Mouse (Mus musculus) limb, embryonic 11.5 days (tissue): ENCODE results near the gene Cryba4. TPM values are rescaled to one million over a fixed set of nuclear protein-coding genes. Genes with fewer than 3 reads are reported as not detected.

Experiments
- ATAC-seq: fragments of 200-750 bp; cut with Nextera tagmentation; 2 replicates; pipeline ENCODE4 v1.8.0; 2017; ENCODE audit warnings: low read depth; ENCODE audit not compliant: insufficient number of reproducible peaks, low FRiP score, low TSS enrichment
- DNase-seq: peaks from one replicate; pipeline ENCODE4 v3.0.0-alpha.2; 2015; ENCODE audit warnings: low spot score
- H3K27ac ChIP-seq: fragments of 300-500 bp; sonication (generic); replicated peaks from 2 replicates; pipeline ENCODE4 v1.5.1; 2014; ENCODE audit warnings: low read depth, mild to moderate bottlenecking, low read length
- H3K27me3 ChIP-seq: fragments of 300-500 bp; sonication (generic); 2 replicates; pipeline ENCODE4 v1.6.1; 2014; ENCODE audit warnings: mild to moderate bottlenecking, low read length, mixed read lengths; ENCODE audit not compliant: control insufficient read depth, insufficient read depth
- H3K36me3 ChIP-seq: fragments of 300-500 bp; sonication (generic); 2 replicates; pipeline ENCODE4 v1.6.1; 2014; ENCODE audit warnings: mild to moderate bottlenecking, low read length, moderate library complexity, mixed read lengths; ENCODE audit not compliant: control insufficient read depth, insufficient read depth
- H3K4me1 ChIP-seq: fragments of 300-500 bp; sonication (generic); 2 replicates; pipeline ENCODE4 v1.6.1; 2014; ENCODE audit warnings: low read length, mixed read lengths; ENCODE audit not compliant: control insufficient read depth, insufficient read depth
- H3K4me2 ChIP-seq: fragments of 300-500 bp; sonication (generic); 2 replicates; pipeline ENCODE4 v1.6.1; 2014; ENCODE audit warnings: low read depth, mild to moderate bottlenecking, moderate library complexity; ENCODE audit not compliant: severe bottlenecking
- H3K4me3 ChIP-seq: fragments of 300-500 bp; sonication (generic); 2 replicates; pipeline ENCODE4 v1.5.1; 2014; ENCODE audit warnings: low read depth, low read length
- H3K9ac ChIP-seq: fragments of 300-500 bp; sonication (generic); 2 replicates; pipeline ENCODE4 v1.6.1; 2014; ENCODE audit warnings: mild to moderate bottlenecking, low read length
- H3K9me3 ChIP-seq: fragments of 300-500 bp; sonication (generic); 2 replicates; pipeline ENCODE4 v1.6.1; 2016; ENCODE audit warnings: low read length; ENCODE audit not compliant: control insufficient read depth
- WGBS: fragments of 180-500 bp; shearing (Covaris S2); extraction: QIAGEN DNeasy Blood & Tissue Kit; methylation state at CpG from one replicate; pipeline ENCODE4 v1.1.7; 2014; 5-methylcytosine and 5-hydroxymethylcytosine counted together
- polyA plus RNA-seq: library from polyadenylated mRNA; unstranded; fragments of >200 nt; fragmentation: Nextera tagmentation; extraction: Ambion mirVana; gene quantifications from 2 replicates; pipeline ENCODE4 v1.2.1, GENCODE M21; 2014

Gene Cryba4
- polyA plus RNA-seq, 1 experiment from 2014 or later: 0.20 TPM

GRCm38 (mm10) chr5:112295564-112295963 is 43.2 kb upstream of the Cryba4 start:
- Histone ChIP-seq H3K4me1 (no peaks in the 10 kb centered on the region), H3K4me3 (no peak overlapping the region), H3K36me3 (no peaks in the 10 kb centered on the region), H3K4me2 (no peak overlapping the region), H3K9ac (no peak overlapping the region), H3K27ac (no peak overlapping the region), H3K9me3 (no peaks in the 10 kb centered on the region), H3K27me3 (no peaks in the 10 kb centered on the region)
- DNase-seq (no peak), ATAC-seq (no peak)
- 63% methylated on average over 8 of the region's 8 CpGs for WGBS

GRCm38 (mm10) chr5:112295162-112295561 is 42.8 kb upstream of the Cryba4 start:
- H3K4me2 ChIP-seq: no peak overlapping the region
- ATAC-seq (no peak), DNase-seq (no peak)
- WGBS: 46% methylated on average over 8 of the region's 8 CpGs
- H3K36me3 ChIP-seq: no peaks in the 10 kb centered on the region
- H3K4me1 ChIP-seq: no peaks in the 10 kb centered on the region
- H3K9me3 ChIP-seq: no peaks in the 10 kb centered on the region
- H3K9ac ChIP-seq: no peak overlapping the region
- no peak overlapping the region for H3K27ac ChIP-seq
- no peaks in the 10 kb centered on the region for H3K27me3 ChIP-seq
- no peak overlapping the region for H3K4me3 ChIP-seq

DNA sequence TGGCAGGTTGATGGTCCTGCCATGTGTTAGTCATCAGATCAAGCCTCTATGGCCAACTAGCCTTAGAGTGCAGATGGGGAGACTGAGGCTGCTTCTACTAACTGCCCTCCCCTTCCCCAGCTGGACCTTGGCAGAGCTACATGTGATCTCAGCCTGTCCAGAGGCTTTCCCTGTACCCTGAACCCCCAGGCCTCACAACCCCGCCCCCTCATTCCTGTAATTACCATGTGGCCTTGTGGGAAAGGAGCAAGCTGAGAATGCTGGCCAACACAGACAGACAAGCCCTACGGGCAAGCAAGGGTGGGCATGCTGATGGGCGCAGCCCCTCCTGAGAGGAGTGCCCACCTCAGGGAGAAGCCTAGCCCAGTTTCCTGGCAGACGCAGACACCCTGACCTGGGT is 42.4 kb upstream of the Cryba4 start:
- Histone ChIP-seq H3K4me1 (no peaks in the 10 kb centered on the region), H3K36me3 (no peaks in the 10 kb centered on the region), H3K4me2 (no peak overlapping the region), H3K4me3 (no peak overlapping the region), H3K27me3 (no peaks in the 10 kb centered on the region), H3K9ac (no peak overlapping the region), H3K27ac (no peak overlapping the region), H3K9me3 (no peaks in the 10 kb centered on the region)
- 58% methylated on average over 4 of the region's 4 CpGs for WGBS
- DNase-seq (no peak), ATAC-seq (no peak)

DNA sequence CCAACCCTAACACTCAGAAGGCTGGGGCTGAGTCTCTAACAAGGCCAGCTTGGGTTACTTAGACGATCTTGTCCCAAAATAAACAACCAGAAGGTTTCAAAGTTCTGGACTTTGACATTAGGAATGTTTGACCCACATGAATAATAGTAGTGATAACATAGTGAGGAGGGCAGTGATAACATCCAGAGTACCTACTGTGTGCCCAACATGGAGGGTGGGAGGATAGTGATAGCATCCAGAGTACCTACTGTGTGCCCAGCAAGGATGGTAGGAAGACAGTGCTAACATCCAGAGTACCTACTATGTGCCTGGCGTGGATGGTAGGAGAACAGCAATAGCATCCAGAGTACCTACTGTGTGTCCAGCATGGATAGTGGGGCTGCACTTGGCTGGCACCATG is 41.5 kb upstream of the Cryba4 start:
- Histone ChIP-seq H3K36me3 (no peaks in the 10 kb centered on the region), H3K9ac (no peak overlapping the region), H3K4me2 (no peak overlapping the region), H3K27ac (no peak overlapping the region), H3K4me3 (no peak overlapping the region), H3K9me3 (no peaks in the 10 kb centered on the region), H3K27me3 (no peaks in the 10 kb centered on the region), H3K4me1 (no peaks in the 10 kb centered on the region)
- ATAC-seq (no peak), DNase-seq (no peak)
- 74% methylated on average over 2 of the region's 2 CpGs for WGBS

GRCm38 (mm10) chr5:112292343-112292980 is 40.1 kb upstream of the Cryba4 start:
- 77% methylated on average over 17 of the region's 17 CpGs for WGBS
- H3K4me3 ChIP-seq: no peak overlapping the region
- no peaks in the 10 kb centered on the region for H3K9me3 ChIP-seq

GRCm38 (mm10) chr5:112291866-112292265 is 39.5 kb upstream of the Cryba4 start:
- H3K36me3 ChIP-seq: no peaks in the 10 kb centered on the region
- no peaks in the 10 kb centered on the region for H3K9me3 ChIP-seq
- DNase-seq (no peak), ATAC-seq (no peak)
- no peaks in the 10 kb centered on the region for H3K4me1 ChIP-seq
- no peaks in the 10 kb centered on the region for H3K27me3 ChIP-seq
- 93% methylated on average over 5 of the region's 5 CpGs for WGBS
- H3K9ac ChIP-seq: no peak overlapping the region
- H3K27ac ChIP-seq: no peak overlapping the region
- H3K4me2 ChIP-seq: no peak overlapping the region
- no peak overlapping the region for H3K4me3 ChIP-seq

More at GRCm38 (mm10) chr5:112292343-112292980, 40.1 kb upstream of the Cryba4 start:
- Histone ChIP-seq H3K9ac (no peak overlapping the region), H3K4me2 (no peak overlapping the region), H3K36me3 (no peaks in the 10 kb centered on the region), H3K27me3 (no peaks in the 10 kb centered on the region), H3K4me1 (no peaks in the 10 kb centered on the region), H3K27ac (no peak overlapping the region)
- ATAC-seq (no peak), DNase-seq (no peak)

DNA sequence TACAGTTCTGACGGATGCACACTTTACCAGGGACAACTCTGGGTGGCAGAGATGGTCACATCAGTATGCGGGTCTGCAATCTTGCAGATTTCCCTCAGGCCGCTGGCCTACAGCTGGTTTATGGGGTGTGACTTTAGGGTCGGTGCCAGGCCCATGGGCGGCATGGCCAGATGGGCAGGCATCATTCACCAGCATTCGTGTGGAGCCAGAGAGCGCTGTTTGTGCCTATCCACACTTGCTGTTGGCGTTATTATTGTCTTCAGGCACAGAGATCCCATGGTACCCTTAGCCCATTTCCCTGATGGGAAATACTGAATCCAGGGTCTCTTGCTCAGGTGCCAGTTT is 38.2 kb upstream of the Cryba4 start:
- no peaks in the 10 kb centered on the region for H3K27me3 ChIP-seq
- no peak overlapping the region for H3K9ac ChIP-seq
- no peak overlapping the region for H3K4me3 ChIP-seq
- 87% methylated on average over 8 of the region's 8 CpGs for WGBS
- ATAC-seq (no peak), DNase-seq (no peak)
- H3K4me1 ChIP-seq: no peaks in the 10 kb centered on the region
- H3K36me3 ChIP-seq: no peaks in the 10 kb centered on the region
- H3K27ac ChIP-seq: no peak overlapping the region
- no peak overlapping the region for H3K4me2 ChIP-seq
- no peaks in the 10 kb centered on the region for H3K9me3 ChIP-seq

GRCm38 (mm10) chr5:112289819-112290535 is 37.7 kb upstream of the Cryba4 start:
- H3K4me1 ChIP-seq: no peaks in the 10 kb centered on the region
- no peak overlapping the region for H3K27ac ChIP-seq
- H3K27me3 ChIP-seq: no peaks in the 10 kb centered on the region
- no peaks in the 10 kb centered on the region for H3K36me3 ChIP-seq
- H3K4me3 ChIP-seq: no peak overlapping the region; the same call in 1 of the 2 replicates
- DNase-seq (no peak), ATAC-seq (no peak)
- no peak overlapping the region for H3K4me2 ChIP-seq
- no peak overlapping the region for H3K9ac ChIP-seq
- WGBS: 87% methylated on average over 16 of the region's 16 CpGs
- H3K9me3 ChIP-seq: no peaks in the 10 kb centered on the region
